Mouse (Mus musculus): ENCODE results near the gene Ppfibp2. TPM values are rescaled to one million over a fixed set of nuclear protein-coding genes. Genes with fewer than 3 reads are reported as not detected.

The Ppfibp2 gene
- total and polyA plus RNA-seq, 2 experiments, result 9.9 to 20.9 TPM

GRCm38 (mm10) chr7:107787977-107788620 is 193.1 kb downstream of the Ppfibp2 start:
- DNase-seq (ENCODE audit: extremely low read depth, low read depth, low spot score), result peak; percentile 25

GRCm38 (mm10) chr7:107796500-107796899 is 201.5 kb downstream of the Ppfibp2 start:
- TF ChIP-seq POLR2A (IDR thresholded peaks at IDR 0.05; ENCODE audit: extremely low read depth, insufficient read depth, low read length) (no peak), CTCF (IDR thresholded peaks at IDR 0.05; ENCODE audit: low read depth, low read length) (no peak)
- no peak overlapping the region for H3K27ac ChIP-seq (replicated peaks; ENCODE audit: insufficient read depth, low read depth, low read length)
- 88% methylated on average over 2 of the region's 2 CpGs for WGBS

More at GRCm38 (mm10) chr7:107787977-107788620, 193.1 kb downstream of the Ppfibp2 start:
- WGBS, result 51% methylated on average over 3 of the region's 3 CpGs
- Histone ChIP-seq H3K79me2 (ENCODE audit: control insufficient read depth, insufficient read depth, low read length) (no peaks in the 10 kb centered on the region), H3K27ac (replicated peaks; ENCODE audit: insufficient read depth, low read depth, low read length) (no peak overlapping the region), H3K27me3 (ENCODE audit: control insufficient read depth, insufficient read depth, low read length) (no peaks in the 10 kb centered on the region), H3K4me1 (ENCODE audit: control insufficient read depth, insufficient read depth, low read length) (no peaks in the 10 kb centered on the region), H3K9ac (ENCODE audit: low read depth, low read length) (no peak overlapping the region), H3K36me3 (ENCODE audit: control insufficient read depth, insufficient read depth, low read length) (no peaks in the 10 kb centered on the region), H3K4me3 (ENCODE audit: insufficient read depth, low read depth, low read length) (no peak overlapping the region)
- TF ChIP-seq CTCF (IDR thresholded peaks at IDR 0.05; ENCODE audit: low read depth, low read length) (0 out of 2 replicates have a peak, but pooled peaks have one; percentile 6), POLR2A (IDR thresholded peaks at IDR 0.05; ENCODE audit: extremely low read depth, insufficient read depth, low read length) (no peak)

More at GRCm38 (mm10) chr7:107796500-107796899, 201.5 kb downstream of the Ppfibp2 start:
- no peak overlapping the region for H3K4me3 ChIP-seq (ENCODE audit: insufficient read depth, low read depth, low read length)
- no peak overlapping the region for H3K9ac ChIP-seq (ENCODE audit: low read depth, low read length)
- H3K27me3 ChIP-seq (ENCODE audit: control insufficient read depth, insufficient read depth, low read length), result no peaks in the 10 kb centered on the region
- H3K36me3 ChIP-seq (ENCODE audit: control insufficient read depth, insufficient read depth, low read length), result no peaks in the 10 kb centered on the region
- no peaks in the 10 kb centered on the region for H3K79me2 ChIP-seq (ENCODE audit: control insufficient read depth, insufficient read depth, low read length)
- DNase-seq (ENCODE audit: extremely low read depth, low read depth, low spot score), result no peak
- no peaks in the 10 kb centered on the region for H3K4me1 ChIP-seq (ENCODE audit: control insufficient read depth, insufficient read depth, low read length)

Other genes with a start within 250 kb of the Ppfibp2 start
- 0.28 and 0.74 TPM in 2 replicates for gene Syt9, start 224.5 kb upstream of the Ppfibp2 start, total RNA-seq (2014; rRNA removed)
- 0.45 and 0.47 TPM in 2 replicates for gene Syt9, start 224.5 kb upstream of the Ppfibp2 start, polyA plus RNA-seq (2012; rRNA removed)
- 9.6 and 13.5 TPM in 2 replicates for gene Olfml1, start 27.8 kb upstream of the Ppfibp2 start, total RNA-seq (2014; rRNA removed)
- gene Olfml1, start 27.8 kb upstream of the Ppfibp2 start, polyA plus RNA-seq (2012; rRNA removed), result 5.4 and 8.9 TPM in 2 replicates
- gene 5330417H12Rik, start 30.0 kb downstream of the Ppfibp2 start, total RNA-seq (2014; rRNA removed), result not detected in 2 replicates
- gene 5330417H12Rik, start 30.0 kb downstream of the Ppfibp2 start, polyA plus RNA-seq (2012; rRNA removed), result not detected in 2 replicates
- 0.07 TPM in 1 of 2 replicates, not detected in the other for gene Cyb5r2, start 162.8 kb downstream of the Ppfibp2 start, total RNA-seq (2014; rRNA removed)
- 0.07 and 0.10 TPM in 2 replicates for gene Cyb5r2, start 162.8 kb downstream of the Ppfibp2 start, polyA plus RNA-seq (2012; rRNA removed)
- gene Ovch2, start 206.0 kb downstream of the Ppfibp2 start, total RNA-seq (2014; rRNA removed), result not detected in 2 replicates
- gene Ovch2, start 206.0 kb downstream of the Ppfibp2 start, polyA plus RNA-seq (2012; rRNA removed), result not detected in 2 replicates
- gene Olfr467, start 217.1 kb downstream of the Ppfibp2 start, total RNA-seq (2014; rRNA removed), result not detected in 2 replicates
- gene Olfr467, start 217.1 kb downstream of the Ppfibp2 start, polyA plus RNA-seq (2012; rRNA removed), result not detected in 2 replicates
- gene Olfr469, start 230.3 kb downstream of the Ppfibp2 start, total RNA-seq (2014; rRNA removed), result not detected in 2 replicates
- gene Olfr469, start 230.3 kb downstream of the Ppfibp2 start, polyA plus RNA-seq (2012; rRNA removed), result not detected in 2 replicates